9 mouse cellular contexts compared by ENCODE assay signal in genomic region chr10:42270277-42271083, GRCm38 (mm10). TPM values are rescaled to one million over a fixed set of nuclear protein-coding genes. Genes with fewer than 3 reads are reported as not detected.
DNase-seq lines count a peak whose midpoint lies in the region; ATAC-seq and TF ChIP-seq lines count a peak whose summit lies in the region.
"Had no signal": no experiment of that assay in that cellular context is flagged by ENCODE, and none has a peak within 500 bp of the region (broad histone marks: within the 10 kb centered on the region; RNA-seq: fewer than 3 reads in every experiment).

No protein-coding gene starts in this region.

- TF ChIP-seq CTCF in heart, postnatal 0 days (IDR thresholded peaks at IDR 0.05; ENCODE audit: low read depth): no peak

- TF ChIP-seq EP300 in heart, postnatal 0 days (IDR thresholded peaks at IDR 0.05; ENCODE audit: low read depth): no peak

- H3K4me3 ChIP-seq in heart, postnatal 0 days (ENCODE audit: low read depth, low read length): no peak overlapping the region
- no peak overlapping the region for H3K4me3 ChIP-seq in midbrain, embryonic 13.5 days (replicated peaks)
- H3K4me3 ChIP-seq: neural tube, embryonic 12.5 days had no signal

- 44% methylated on average over 10 of the region's 10 CpGs for WGBS in heart, postnatal 0 days
- 69% methylated on average over 10 of the region's 10 CpGs for WGBS in midbrain, embryonic 13.5 days

- ATAC-seq in heart, postnatal 0 days (ENCODE audit: insufficient read depth, low read depth): no peak
- no peak for ATAC-seq in midbrain, embryonic 13.5 days

- peaks cover 32% of the 10 kb centered on the region for H3K36me3 ChIP-seq in heart, postnatal 0 days (replicated peaks; ENCODE audit: control insufficient read depth, insufficient read depth, low read length)
- H3K36me3 ChIP-seq in midbrain, embryonic 13.5 days: peaks cover 13% of the 10 kb centered on the region

- H3K4me2 ChIP-seq in heart, postnatal 0 days (ENCODE audit: low read depth, low read length): peak overlapping the region; percentile 7; the same call in 1 of the 2 replicates
- H3K4me2 ChIP-seq in midbrain, embryonic 13.5 days (replicated peaks): no peak overlapping the region

- no peak overlapping the region for H3K9ac ChIP-seq in heart, postnatal 0 days (replicated peaks; ENCODE audit: low read depth, low read length)
- no peak overlapping the region for H3K9ac ChIP-seq in midbrain, embryonic 13.5 days (replicated peaks)
- H3K9ac ChIP-seq: neural tube, embryonic 12.5 days had no signal

- no peaks in the 10 kb centered on the region for H3K9me3 ChIP-seq in heart, postnatal 0 days (replicated peaks; ENCODE audit: control insufficient read depth, low read length)
- no peaks in the 10 kb centered on the region for H3K9me3 ChIP-seq in midbrain, embryonic 13.5 days
- H3K9me3 ChIP-seq: neural tube, embryonic 12.5 days had no signal

- H3K27ac ChIP-seq in heart, postnatal 0 days (ENCODE audit: low read depth): no peak overlapping the region; the same call in 1 of the 2 replicates
- H3K27ac ChIP-seq in midbrain, embryonic 13.5 days: no peak overlapping the region
- H3K27ac ChIP-seq: neural tube, embryonic 12.5 days had no signal

- H3K4me1 ChIP-seq in heart, postnatal 0 days (ENCODE audit: control insufficient read depth, insufficient read depth): peaks cover 17% of the 10 kb centered on the region
- H3K4me1 ChIP-seq in midbrain, embryonic 13.5 days (replicated peaks): peaks cover 24% of the 10 kb centered on the region

- DNase-seq in embryo, embryonic 10.5 days (ENCODE audit: low spot score): peak; percentile 34
- DNase-seq in embryo, embryonic 9.5 days (ENCODE audit: extremely low spot score): no peak
- DNase-seq in CD4-positive helper T cell, adult 2 months (ENCODE audit: low read depth, low spot score): peak; percentile 49
- DNase-seq in heart, postnatal 0 days (ENCODE audit: low spot score): no peak
- DNase-seq in lung, postnatal 25 days (ENCODE audit: low spot score): peak; percentile 87
- DNase-seq in ovary, postnatal 10 days (ENCODE audit: low spot score): no peak
- DNase-seq in layer of hippocampus, postnatal 14 days (ENCODE audit: low spot score in 2 of 2): no peak

- no peaks in the 10 kb centered on the region for H3K27me3 ChIP-seq in heart, postnatal 0 days (ENCODE audit: control insufficient read depth, insufficient read depth, low read length)
- H3K27me3 ChIP-seq in midbrain, embryonic 13.5 days: peaks cover 22% of the 10 kb centered on the region

RNA-seq across cellular contexts. Expression of gene Foxo3, which starts 6.1 kb away (rescaled TPM):
- 51.9 and 70.8 TPM in 2 replicates for total RNA-seq in heart, postnatal 0 days (2014; rRNA removed; ENCODE audit: low replicate concordance)
- polyA plus RNA-seq in heart, postnatal 0 days (2015; fragmentation: Nextera tagmentation; extraction: Ambion mirVana): 5.4 and 6.5 TPM in 2 replicates
- polyA plus RNA-seq in midbrain, embryonic 13.5 days (2015; fragmentation: Nextera tagmentation; extraction: Ambion mirVana): 3.5 TPM in 2 replicates
- total RNA-seq in layer of hippocampus, postnatal 14 days (2021): 10 to 100 TPM; 40.1 to 41.1 TPM

Comparison
In these comparisons a context has a peak if more than half of its experiments do, and no peak if none do; other contexts are left out.
1. DNase-seq: peak in embryo, embryonic 10.5 days (single experiment), CD4-positive helper T cell, adult 2 months (single experiment) and lung, postnatal 25 days (single experiment); none in embryo, embryonic 9.5 days (single experiment), heart, postnatal 0 days (single experiment), ovary, postnatal 10 days (single experiment) and layer of hippocampus, postnatal 14 days (0 of 2).